Mouse (Mus musculus) hindbrain, postnatal 0 days (tissue): ENCODE measurements around the gene Ccr8. TPM values are rescaled to one million over a fixed set of nuclear protein-coding genes. Genes with fewer than 3 reads are reported as not detected.

ENCODE experiments used
- ATAC-seq: fragments of 200-750 bp; cut with Nextera tagmentation; 2 replicates; pipeline ENCODE4 v1.8.0; 2017; ENCODE audit warnings: mild to moderate bottlenecking, moderate TSS enrichment, moderate library complexity
- DNase-seq: peaks from one replicate; pipeline ENCODE4 v3.0.0-alpha.2; 2015; ENCODE audit warnings: low spot score
- H3K27ac ChIP-seq: fragments of 300-500 bp; sonication (generic); 2 replicates; pipeline ENCODE4 v1.5.1; 2014; ENCODE audit warnings: mild to moderate bottlenecking
- H3K27me3 ChIP-seq: fragments of 300-500 bp; sonication (generic); 2 replicates; pipeline ENCODE4 v1.6.1; 2014; ENCODE audit warnings: low read length, mixed read lengths; ENCODE audit not compliant: insufficient read depth
- H3K36me3 ChIP-seq: fragments of 300-500 bp; sonication (generic); 2 replicates; pipeline ENCODE4 v1.6.1; 2014; ENCODE audit warnings: low read length, mixed read lengths; ENCODE audit not compliant: insufficient read depth
- H3K4me1 ChIP-seq: fragments of 300-500 bp; sonication (generic); 2 replicates; pipeline ENCODE4 v1.6.1; 2014; ENCODE audit warnings: antibody characterized with exemption, low read length, mixed read lengths; ENCODE audit not compliant: insufficient read depth
- H3K4me2 ChIP-seq: fragments of 300-500 bp; sonication (generic); 2 replicates; pipeline ENCODE4 v1.6.1; 2014; ENCODE audit warnings: low read depth, mild to moderate bottlenecking, low read length, moderate library complexity, mixed read lengths
- H3K4me3 ChIP-seq: fragments of 300-500 bp; sonication (generic); 2 replicates; pipeline ENCODE4 v1.5.1; 2014; ENCODE audit warnings: low read length
- H3K9ac ChIP-seq: fragments of 300-500 bp; sonication (generic); replicated peaks from 2 replicates; pipeline ENCODE4 v1.6.1; 2014; ENCODE audit warnings: mild to moderate bottlenecking, low read length, moderate library complexity, mixed read lengths
- H3K9me3 ChIP-seq: fragments of 300-500 bp; sonication (generic); 2 replicates; pipeline ENCODE4 v1.6.1; 2016; ENCODE audit warnings: low read length, mixed read lengths
- CTCF ChIP-seq: IDR thresholded peaks from 2 replicates; pipeline ENCODE4 v1.5.1; 2016; ENCODE audit warnings: antibody characterized with exemption, control low read depth, low read depth
- WGBS: fragments of 180-500 bp; shearing (Covaris S2); extraction: QIAGEN DNeasy Blood & Tissue Kit; methylation state at CpG from one replicate; pipeline ENCODE4 v1.1.7; 2014; 5-methylcytosine and 5-hydroxymethylcytosine counted together
- polyA plus RNA-seq: library from polyadenylated mRNA; unstranded; fragments of >200 nt; fragmentation: Nextera tagmentation; extraction: Ambion mirVana; gene quantifications from 2 replicates; pipeline ENCODE4 v1.2.1, GENCODE M21; 2015
- total RNA-seq: library from RNA; depleted of rRNA; stranded (reverse); fragments of >200 nt; gene quantifications from 2 replicates; pipeline ENCODE4 v1.2.3, GENCODE M21; 2014

Gene Ccr8
- total and polyA plus RNA-seq, 2 experiments from 2014 or later, result not detected

- no peak for TF ChIP-seq CTCF
- no peak for ATAC-seq
Measured at GRCm38 (mm10) chr9:120084406-120084805, 7.5 kb upstream of the Ccr8 start.

GRCm38 (mm10) chr9:120089125-120089524, 2.8 kb upstream of the Ccr8 start:
- H3K36me3 ChIP-seq, result no peaks in the 10 kb centered on the region
- no peak for TF ChIP-seq CTCF
- no peak overlapping the region for H3K9ac ChIP-seq
- no peak overlapping the region for H3K27ac ChIP-seq
- H3K4me1 ChIP-seq, result no peaks in the 10 kb centered on the region
- 88% methylated on average over 7 of the region's 7 CpGs for WGBS
- ATAC-seq, result no peak
- H3K4me3 ChIP-seq, result no peak overlapping the region
- no peak overlapping the region for H3K4me2 ChIP-seq
- DNase-seq, result no peak
- H3K27me3 ChIP-seq, result no peaks in the 10 kb centered on the region
- H3K9me3 ChIP-seq, result no peaks in the 10 kb centered on the region

More at GRCm38 (mm10) chr9:120084406-120084805, 7.5 kb upstream of the Ccr8 start:
- Histone ChIP-seq H3K4me1 (no peaks in the 10 kb centered on the region), H3K9me3 (no peaks in the 10 kb centered on the region), H3K27ac (no peak overlapping the region), H3K9ac (no peak overlapping the region), H3K4me3 (no peak overlapping the region), H3K36me3 (no peaks in the 10 kb centered on the region), H3K4me2 (no peak overlapping the region), H3K27me3 (no peaks in the 10 kb centered on the region)
- no peak for DNase-seq
- WGBS, result 89% methylated on average over 9 of the region's 9 CpGs

GRCm38 (mm10) chr9:120091086-120091485, 828 bp upstream of the Ccr8 start:
- no peak for TF ChIP-seq CTCF
- H3K27ac ChIP-seq, result no peak overlapping the region
- WGBS, result 86% methylated on average over 10 of the region's 10 CpGs
- no peak overlapping the region for H3K4me2 ChIP-seq
- H3K27me3 ChIP-seq, result no peaks in the 10 kb centered on the region
- H3K4me3 ChIP-seq, result no peak overlapping the region
- H3K9ac ChIP-seq, result no peak overlapping the region
- no peaks in the 10 kb centered on the region for H3K4me1 ChIP-seq
- ATAC-seq (no peak), DNase-seq (no peak)
- H3K9me3 ChIP-seq, result no peaks in the 10 kb centered on the region
- no peaks in the 10 kb centered on the region for H3K36me3 ChIP-seq

- no peaks in the 10 kb centered on the region for H3K4me1 ChIP-seq
- ATAC-seq, result no peak
- no peak for TF ChIP-seq CTCF
- no peaks in the 10 kb centered on the region for H3K27me3 ChIP-seq
- DNase-seq, result no peak
- H3K36me3 ChIP-seq, result no peaks in the 10 kb centered on the region
- no peak overlapping the region for H3K4me2 ChIP-seq
- no peak overlapping the region for H3K4me3 ChIP-seq
- no peak overlapping the region for H3K27ac ChIP-seq
- no peak overlapping the region for H3K9ac ChIP-seq
- no peaks in the 10 kb centered on the region for H3K9me3 ChIP-seq
- 87% methylated on average over 13 of the region's 13 CpGs for WGBS
Measured at GRCm38 (mm10) chr9:120093701-120094100, 1.8 kb downstream of the Ccr8 start.

GRCm38 (mm10) chr9:120095886-120096285, 4.0 kb downstream of the Ccr8 start:
- Histone ChIP-seq H3K36me3 (no peaks in the 10 kb centered on the region), H3K4me3 (no peak overlapping the region), H3K9ac (no peak overlapping the region), H3K27me3 (no peaks in the 10 kb centered on the region), H3K27ac (no peak overlapping the region), H3K4me2 (no peak overlapping the region), H3K9me3 (no peaks in the 10 kb centered on the region), H3K4me1 (no peaks in the 10 kb centered on the region)
- DNase-seq, result no peak
- TF ChIP-seq CTCF, result no peak
- no peak for ATAC-seq
- 79% methylated on average over 7 of the region's 7 CpGs for WGBS

GRCm38 (mm10) chr9:120098682-120099081, 6.8 kb downstream of the Ccr8 start:
- no peaks in the 10 kb centered on the region for H3K36me3 ChIP-seq
- H3K4me2 ChIP-seq, result no peak overlapping the region
- H3K27ac ChIP-seq, result no peak overlapping the region
- no peaks in the 10 kb centered on the region for H3K4me1 ChIP-seq
- TF ChIP-seq CTCF, result peak; percentile 90
- ATAC-seq (peak; percentile 70), DNase-seq (peak; percentile 88)
- 21% methylated on average over 7 of the region's 7 CpGs for WGBS
- no peak overlapping the region for H3K9ac ChIP-seq
- H3K27me3 ChIP-seq, result no peaks in the 10 kb centered on the region
- H3K9me3 ChIP-seq, result no peaks in the 10 kb centered on the region
- no peak overlapping the region for H3K4me3 ChIP-seq

GRCm38 (mm10) chr9:120099304-120099703, 7.4 kb downstream of the Ccr8 start:
- Histone ChIP-seq H3K36me3 (no peaks in the 10 kb centered on the region), H3K9ac (no peak overlapping the region), H3K27ac (no peak overlapping the region), H3K9me3 (no peaks in the 10 kb centered on the region), H3K27me3 (no peaks in the 10 kb centered on the region), H3K4me3 (no peak overlapping the region), H3K4me2 (no peak overlapping the region), H3K4me1 (no peaks in the 10 kb centered on the region)
- TF ChIP-seq CTCF, result no peak
- DNase-seq (no peak), ATAC-seq (no peak)
- 90% methylated on average over 8 of the region's 8 CpGs for WGBS
